Mouse (Mus musculus) limb, embryonic 13.5 days (tissue): ENCODE results near the gene Myof. TPM values are rescaled to one million over a fixed set of nuclear protein-coding genes. Genes with fewer than 3 reads are reported as not detected.

ENCODE experiments used
- ATAC-seq: fragments of 200-750 bp; cut with Nextera tagmentation; 2 replicates; pipeline ENCODE4 v1.8.0; 2017; ENCODE audit warnings: low read depth, moderate number of reproducible peaks, moderate TSS enrichment; ENCODE audit not compliant: low FRiP score
- H3K27ac ChIP-seq: fragments of 300-500 bp; sonication (generic); 2 replicates; pipeline ENCODE4 v1.5.1; 2015; ENCODE audit warnings: inconsistent platforms, mild to moderate bottlenecking, moderate library complexity
- H3K27me3 ChIP-seq: fragments of 300-500 bp; sonication (generic); 2 replicates; pipeline ENCODE4 v1.6.1; 2015; ENCODE audit warnings: mild to moderate bottlenecking, inconsistent platforms
- H3K36me3 ChIP-seq: fragments of 300-500 bp; sonication (generic); 2 replicates; pipeline ENCODE4 v1.6.1; 2015; ENCODE audit warnings: inconsistent platforms, mild to moderate bottlenecking, moderate library complexity
- H3K4me1 ChIP-seq: fragments of 300-500 bp; sonication (generic); 2 replicates; pipeline ENCODE4 v1.6.1; 2015; ENCODE audit warnings: inconsistent platforms
- H3K4me2 ChIP-seq: fragments of 300-500 bp; sonication (generic); replicated peaks from 2 replicates; pipeline ENCODE4 v1.6.1; 2015; ENCODE audit warnings: inconsistent platforms, mild to moderate bottlenecking, moderate library complexity
- H3K4me3 ChIP-seq: fragments of 300-500 bp; sonication (generic); 2 replicates; pipeline ENCODE4 v1.5.1; 2015; ENCODE audit warnings: moderate library complexity, mild to moderate bottlenecking, inconsistent platforms
- H3K9ac ChIP-seq: fragments of 300-500 bp; sonication (generic); 2 replicates; pipeline ENCODE4 v1.6.1; 2015; ENCODE audit warnings: mild to moderate bottlenecking, inconsistent platforms
- H3K9me3 ChIP-seq: fragments of 300-500 bp; sonication (generic); 2 replicates; pipeline ENCODE4 v1.6.1; 2016; ENCODE audit warnings: inconsistent platforms
- WGBS: fragments of 180-500 bp; shearing (Covaris S2); methylation state at CpG from one replicate; pipeline ENCODE4 v1.1.7; 2015; 5-methylcytosine and 5-hydroxymethylcytosine counted together
- polyA plus RNA-seq: library from polyadenylated mRNA; unstranded; fragments of >200 nt; fragmentation: Nextera tagmentation; extraction: Ambion mirVana; gene quantifications from 2 replicates; pipeline ENCODE4 v1.2.1, GENCODE M21; 2015

The Myof gene
- polyA plus RNA-seq, 1 experiment from 2014 or later, result 12.6 TPM

DNA sequence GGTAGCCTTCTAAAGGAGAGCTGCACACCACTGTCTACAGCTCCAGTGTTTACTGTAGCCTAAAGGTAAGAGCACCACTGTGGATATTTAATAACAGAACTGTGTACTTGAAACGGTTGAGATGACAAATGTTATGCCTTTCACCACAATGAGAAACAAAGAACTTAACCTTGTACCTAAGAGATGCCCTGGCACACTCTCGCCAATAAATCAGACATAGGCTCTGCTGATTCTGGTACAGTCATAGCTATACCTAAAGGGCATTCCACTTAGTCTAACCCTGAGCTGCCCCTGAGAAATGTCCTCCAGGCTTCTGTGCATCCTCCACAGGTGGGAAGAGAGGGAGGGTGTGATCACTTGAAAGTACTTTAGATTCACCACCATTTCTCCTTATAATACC is 8.7 kb downstream of the Myof start:
- Histone ChIP-seq H3K36me3 (no peaks in the 10 kb centered on the region), H3K4me2 (no peak overlapping the region), H3K9me3 (no peaks in the 10 kb centered on the region), H3K27ac (no peak overlapping the region), H3K4me1 (peaks cover 20% of the 10 kb centered on the region), H3K9ac (no peak overlapping the region), H3K27me3 (no peaks in the 10 kb centered on the region), H3K4me3 (no peak overlapping the region)
- no peak for ATAC-seq
- 84% methylated on average over 2 of the region's 2 CpGs for WGBS

GRCm38 (mm10) chr19:38033735-38034057 is 9.7 kb downstream of the Myof start:
- 80% methylated on average over 2 of the region's 2 CpGs for WGBS
- Histone ChIP-seq H3K27ac (no peak overlapping the region), H3K9me3 (no peaks in the 10 kb centered on the region), H3K9ac (no peak overlapping the region), H3K4me1 (peaks cover 21% of the 10 kb centered on the region), H3K4me2 (no peak overlapping the region), H3K36me3 (no peaks in the 10 kb centered on the region), H3K4me3 (no peak overlapping the region), H3K27me3 (no peaks in the 10 kb centered on the region)
- no peak for ATAC-seq

GRCm38 (mm10) chr19:38032993-38033734 is 10.2 kb downstream of the Myof start:
- WGBS, result 66% methylated on average over 15 of the region's 15 CpGs
- no peak overlapping the region for H3K9ac ChIP-seq
- peaks cover 21% of the 10 kb centered on the region for H3K4me1 ChIP-seq
- H3K9me3 ChIP-seq, result no peaks in the 10 kb centered on the region
- H3K27me3 ChIP-seq, result no peaks in the 10 kb centered on the region
- no peak overlapping the region for H3K27ac ChIP-seq
- no peak overlapping the region for H3K4me2 ChIP-seq
- H3K4me3 ChIP-seq, result no peak overlapping the region
- ATAC-seq, result no peak
- no peaks in the 10 kb centered on the region for H3K36me3 ChIP-seq

GRCm38 (mm10) chr19:38031144-38031543 is 12.2 kb downstream of the Myof start:
- H3K4me3 ChIP-seq, result no peak overlapping the region
- ATAC-seq, result peak; percentile 12; the same call in 1 of the 2 replicates
- no peak overlapping the region for H3K27ac ChIP-seq
- peak overlapping the region; percentile 42 for H3K4me2 ChIP-seq
- H3K27me3 ChIP-seq, result no peaks in the 10 kb centered on the region
- no peaks in the 10 kb centered on the region for H3K9me3 ChIP-seq
- H3K36me3 ChIP-seq, result no peaks in the 10 kb centered on the region
- H3K9ac ChIP-seq, result no peak overlapping the region
- WGBS, result 59% methylated on average over 9 of the region's 9 CpGs
- H3K4me1 ChIP-seq, result peaks cover 24% of the 10 kb centered on the region

DNA sequence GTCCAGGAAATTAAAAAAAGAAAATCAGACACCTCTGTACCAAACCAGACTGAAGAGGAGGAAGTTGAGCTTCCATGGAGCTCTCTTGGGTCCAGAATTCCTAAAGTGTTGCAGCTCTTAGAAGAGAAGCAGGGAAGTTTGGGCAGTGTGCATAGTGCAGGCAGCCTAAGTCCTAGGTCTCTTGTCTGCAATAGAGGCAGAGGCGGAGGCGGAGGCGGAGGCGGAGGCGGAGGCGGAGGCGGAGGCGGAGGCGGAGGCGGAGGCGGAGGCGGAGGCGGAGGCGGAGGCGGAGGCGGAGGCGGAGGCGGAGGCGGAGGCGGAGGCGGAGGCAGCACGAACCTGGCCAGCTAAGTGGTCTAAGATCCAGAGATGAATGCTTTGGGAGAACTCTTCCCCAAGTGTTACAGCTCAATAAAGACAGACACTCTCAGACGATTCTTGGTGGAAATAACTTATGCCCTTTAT is 12.7 kb downstream of the Myof start:
- no peak overlapping the region for H3K27ac ChIP-seq
- peak overlapping the region; percentile 42 for H3K4me2 ChIP-seq
- peaks cover 28% of the 10 kb centered on the region for H3K4me1 ChIP-seq
- no peaks in the 10 kb centered on the region for H3K36me3 ChIP-seq
- peak; percentile 74; the same call in 1 of the 2 replicates for ATAC-seq
- WGBS, result 1% methylated on average over 3 of the region's 23 CpGs
- no peaks in the 10 kb centered on the region for H3K9me3 ChIP-seq
- H3K4me3 ChIP-seq, result no peak overlapping the region
- no peak overlapping the region for H3K9ac ChIP-seq
- no peaks in the 10 kb centered on the region for H3K27me3 ChIP-seq

- Histone ChIP-seq H3K4me1 (peaks cover 30% of the 10 kb centered on the region), H3K4me2 (no peak overlapping the region), H3K9me3 (no peaks in the 10 kb centered on the region), H3K27me3 (no peaks in the 10 kb centered on the region), H3K9ac (no peak overlapping the region), H3K4me3 (no peak overlapping the region), H3K36me3 (no peaks in the 10 kb centered on the region), H3K27ac (no peak overlapping the region)
- 54% methylated on average over 2 of the region's 3 CpGs for WGBS
- ATAC-seq, result no peak
Observed at GRCm38 (mm10) chr19:38029871-38030270, 13.5 kb downstream of the Myof start.

DNA sequence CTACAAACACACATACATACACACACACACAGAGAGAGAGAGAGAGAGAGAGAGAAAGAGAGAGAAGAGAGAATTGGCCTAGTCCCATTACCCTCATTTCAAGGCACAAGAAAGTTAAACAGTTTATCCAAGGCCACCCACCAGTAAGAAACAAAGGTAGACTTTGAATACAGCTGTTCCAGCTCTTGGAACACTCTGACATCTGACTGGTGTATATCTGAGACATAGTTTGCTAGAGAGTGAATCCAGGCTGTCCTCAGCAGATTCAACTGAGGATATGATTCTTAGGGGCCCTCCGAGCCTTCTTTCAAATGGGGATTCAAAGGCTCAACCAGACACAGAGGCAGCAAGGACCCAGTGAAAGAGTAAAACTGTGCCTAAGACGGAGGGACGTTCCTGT is 14.1 kb downstream of the Myof start:
- H3K9ac ChIP-seq, result no peak overlapping the region
- H3K4me2 ChIP-seq, result no peak overlapping the region
- H3K36me3 ChIP-seq, result no peaks in the 10 kb centered on the region
- ATAC-seq, result no peak
- H3K9me3 ChIP-seq, result no peaks in the 10 kb centered on the region
- H3K4me1 ChIP-seq, result peaks cover 30% of the 10 kb centered on the region
- whole genome bisulfite sequencing, result 83% methylated on average over 3 of the region's 3 CpGs
- H3K27ac ChIP-seq, result no peak overlapping the region
- H3K4me3 ChIP-seq, result no peak overlapping the region
- H3K27me3 ChIP-seq, result no peaks in the 10 kb centered on the region

GRCm38 (mm10) chr19:38027881-38028521 is 15.4 kb downstream of the Myof start:
- Histone ChIP-seq H3K36me3 (no peaks in the 10 kb centered on the region; the same call in 1 of the 2 replicates), H3K27ac (no peak overlapping the region), H3K27me3 (no peaks in the 10 kb centered on the region), H3K4me2 (no peak overlapping the region), H3K4me1 (peaks cover 24% of the 10 kb centered on the region), H3K9ac (no peak overlapping the region), H3K9me3 (no peaks in the 10 kb centered on the region), H3K4me3 (no peak overlapping the region)
- no peak for ATAC-seq
- 69% methylated on average over 10 of the region's 10 CpGs for WGBS

GRCm38 (mm10) chr19:38027389-38027788 is 16.0 kb downstream of the Myof start:
- no peak overlapping the region for H3K9ac ChIP-seq
- no peaks in the 10 kb centered on the region for H3K27me3 ChIP-seq
- 83% methylated on average over 6 of the region's 6 CpGs for WGBS
- H3K36me3 ChIP-seq, result no peaks in the 10 kb centered on the region; the same call in 1 of the 2 replicates
- H3K4me2 ChIP-seq, result no peak overlapping the region
- no peaks in the 10 kb centered on the region for H3K9me3 ChIP-seq
- H3K4me3 ChIP-seq, result no peak overlapping the region
- H3K4me1 ChIP-seq, result peaks cover 24% of the 10 kb centered on the region
- no peak overlapping the region for H3K27ac ChIP-seq
- ATAC-seq, result no peak

- H3K4me2 ChIP-seq, result no peak overlapping the region
- ATAC-seq, result no peak
- H3K27me3 ChIP-seq, result no peaks in the 10 kb centered on the region
- H3K9ac ChIP-seq, result no peak overlapping the region
- 68% methylated on average over 8 of the region's 8 CpGs for WGBS
- no peaks in the 10 kb centered on the region for H3K9me3 ChIP-seq
- H3K4me1 ChIP-seq, result peaks cover 23% of the 10 kb centered on the region
- no peaks in the 10 kb centered on the region; the same call in 1 of the 2 replicates for H3K36me3 ChIP-seq
- no peak overlapping the region for H3K4me3 ChIP-seq
- no peak overlapping the region; the same call in 1 of the 2 replicates for H3K27ac ChIP-seq
Observed at GRCm38 (mm10) chr19:38026211-38026624, 17.2 kb downstream of the Myof start.

DNA sequence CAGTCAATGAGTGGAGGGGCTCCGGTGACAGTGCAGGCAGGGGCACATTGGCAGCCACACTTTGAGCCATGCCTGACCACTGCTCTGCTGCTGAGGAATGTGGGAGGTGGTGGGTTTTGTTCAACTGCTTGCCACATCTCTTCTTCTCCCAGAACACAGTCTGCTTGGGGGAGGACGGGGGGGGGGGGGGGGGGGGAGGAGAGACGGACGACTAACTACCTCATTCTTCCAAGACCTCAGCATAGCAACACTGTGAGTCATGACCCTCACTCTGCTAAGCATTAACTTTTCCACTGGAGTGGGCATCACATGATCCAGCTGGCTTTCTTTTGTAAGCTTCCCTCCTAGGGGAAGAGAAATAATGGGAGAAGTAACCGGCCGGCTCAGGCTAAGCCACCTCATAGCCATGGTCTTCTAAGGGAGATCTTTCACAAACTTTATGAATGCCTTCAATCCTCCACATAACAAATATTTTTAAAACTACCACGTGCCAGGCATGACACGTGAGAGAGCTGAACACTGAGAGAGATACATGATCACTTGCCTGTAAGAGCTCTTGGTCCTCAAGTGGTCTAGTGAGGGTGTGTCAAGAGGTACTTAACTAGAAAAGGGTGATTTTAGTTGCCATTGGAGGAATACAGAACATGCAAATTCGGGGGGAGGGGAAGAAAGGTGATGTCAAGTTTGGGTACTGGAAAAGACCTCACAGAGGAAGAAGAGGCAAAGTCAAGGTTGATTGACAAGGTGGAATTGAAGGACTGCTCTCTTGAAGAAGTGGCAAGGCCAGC is 17.9 kb downstream of the Myof start:
- no peak overlapping the region for H3K9ac ChIP-seq
- H3K27ac ChIP-seq, result no peak overlapping the region; the same call in 1 of the 2 replicates
- 74% methylated on average over 6 of the region's 9 CpGs for WGBS
- H3K36me3 ChIP-seq, result no peaks in the 10 kb centered on the region; the same call in 1 of the 2 replicates
- peak; percentile 46; the same call in 1 of the 2 replicates for ATAC-seq
- H3K9me3 ChIP-seq, result no peaks in the 10 kb centered on the region
- peaks cover 18% of the 10 kb centered on the region for H3K4me1 ChIP-seq
- no peaks in the 10 kb centered on the region for H3K27me3 ChIP-seq
- no peak overlapping the region for H3K4me3 ChIP-seq
- H3K4me2 ChIP-seq, result no peak overlapping the region

- ATAC-seq, result no peak
- Histone ChIP-seq H3K4me3 (no peak overlapping the region), H3K27ac (no peak overlapping the region), H3K4me2 (no peak overlapping the region), H3K4me1 (peaks cover 9% of the 10 kb centered on the region; the same call in 1 of the 2 replicates), H3K9ac (no peak overlapping the region), H3K9me3 (no peaks in the 10 kb centered on the region), H3K27me3 (no peaks in the 10 kb centered on the region), H3K36me3 (no peaks in the 10 kb centered on the region; the same call in 1 of the 2 replicates)
- 82% methylated on average over 4 of the region's 4 CpGs for WGBS
Observed at GRCm38 (mm10) chr19:38023603-38024002, 19.8 kb downstream of the Myof start.
